Comparison of ENCODE assay signal across 18 mouse cellular contexts in the genomic region with DNA sequence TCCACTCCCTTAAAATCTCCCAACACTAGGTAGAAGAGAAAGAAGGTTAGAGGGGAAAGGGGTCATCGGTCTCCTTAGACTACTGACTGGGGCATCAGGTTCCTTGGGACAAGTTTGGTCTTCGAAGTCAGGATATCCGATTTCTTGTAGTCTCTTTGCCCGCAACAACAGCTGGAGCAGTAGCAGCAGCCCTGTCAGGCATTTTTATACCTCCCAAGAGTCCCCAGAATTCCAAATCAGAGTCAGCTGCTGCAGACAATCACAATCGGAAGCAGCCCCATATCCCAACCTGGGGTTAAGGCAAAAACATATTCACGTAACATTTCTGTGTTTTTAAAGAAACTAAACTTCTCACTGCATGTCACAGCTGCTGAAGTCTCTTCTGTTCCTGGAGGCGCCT.
"Had no signal": no experiment of that assay in that cellular context is flagged by ENCODE, and none has a peak within 500 bp of the region (broad histone marks: within the 10 kb centered on the region; RNA-seq: fewer than 3 reads in every experiment).

No protein-coding gene starts in this region.

- DNase-seq: kidney, adult 11 months; kidney, adult 9 months; kidney, postnatal 25 days; layer of hippocampus, adult 9-11 months; left cerebral cortex, postnatal 4 days; liver, postnatal 0 days; lung, embryonic 14.5 days; thymus, adult 18-20 months; thymus, postnatal 36 days had no signal

- H3K9ac ChIP-seq: limb, embryonic 15.5 days; liver, embryonic 14.5 days; liver, postnatal 0 days; lung, embryonic 14.5 days; midbrain, embryonic 13.5 days had no signal

- H3K27ac ChIP-seq: layer of hippocampus, adult 2 months; limb, embryonic 15.5 days; liver, embryonic 14.5 days; macrophage; midbrain, embryonic 10.5 days; midbrain, embryonic 13.5 days had no signal

- H3K4me1 ChIP-seq: midbrain, embryonic 10.5 days; midbrain, embryonic 13.5 days had no signal

- H3K4me2 ChIP-seq: limb, embryonic 15.5 days; liver, embryonic 11.5 days; lung, embryonic 14.5 days; midbrain, embryonic 13.5 days had no signal

- H3K27me3 ChIP-seq: limb, embryonic 15.5 days; midbrain, embryonic 13.5 days had no signal

- H3K4me3 ChIP-seq: layer of hippocampus, adult 2 months; limb, embryonic 15.5 days; midbrain, embryonic 10.5 days; midbrain, embryonic 13.5 days had no signal

- ATAC-seq: liver, postnatal 0 days; lung, postnatal 0 days; midbrain, embryonic 13.5 days; midbrain, embryonic 16.5 days had no signal

- H3K9me3 ChIP-seq: limb, embryonic 15.5 days; midbrain, embryonic 10.5 days; midbrain, embryonic 13.5 days had no signal
